Mouse (Mus musculus) megakaryocyte, embryonic 14.5 days (primary cell): ENCODE data around the gene Upk2. TPM values are rescaled to one million over a fixed set of nuclear protein-coding genes. Genes with fewer than 3 reads are reported as not detected.
"Not testable (repeated sequence)": the region's sequence is repeated elsewhere in the genome, so short reads cannot be mapped to it uniquely, and the experiment has no call there.

Experiments
- H3K27me3 ChIP-seq: replicated peaks from 2 replicates; pipeline ENCODE3; 2012; ENCODE audit warnings: inconsistent platforms
- H3K36me3 ChIP-seq: replicated peaks from 2 replicates; pipeline ENCODE3; 2012; ENCODE audit warnings: low read length, inconsistent platforms, mixed read lengths
- H3K4me1 ChIP-seq: 2 replicates; pipeline ENCODE4 v1.6.1; 2012; ENCODE audit warnings: inconsistent platforms
- H3K4me3 ChIP-seq: replicated peaks from 2 replicates; pipeline ENCODE3; 2012; ENCODE audit warnings: moderate library complexity, mild to moderate bottlenecking, inconsistent platforms
- H3K9me3 ChIP-seq: 2 replicates; pipeline ENCODE4 v1.6.1; 2012; ENCODE audit warnings: inconsistent platforms
- FLI1 ChIP-seq: IDR thresholded peaks from 2 replicates; pipeline ENCODE4 v1.6.1; 2012; ENCODE audit warnings: low read length, inconsistent platforms, mixed read lengths
- GATA1 ChIP-seq: IDR thresholded peaks from 3 replicates; pipeline ENCODE4 v1.6.1; 2012; ENCODE audit warnings: mixed read lengths, low read length, inconsistent platforms, borderline replicate concordance
- polyA plus RNA-seq: library from polyadenylated mRNA; stranded (reverse); fragments of >175 nt; gene quantifications from 2 replicates; pipeline ENCODE4 v1.2.3, GENCODE M21; 2012; ENCODE audit warnings: low replicate concordance; ENCODE audit not compliant: insufficient read depth

Upk2 gene
- polyA plus RNA-seq, 1 experiment = not detected

- TF ChIP-seq FLI1 (no peak), GATA1 (no peak)
- Histone ChIP-seq H3K27me3 (peaks cover 4% of the 10 kb centered on the region), H3K4me3 (no peak overlapping the region), H3K9me3 (no peaks in the 10 kb centered on the region), H3K4me1 (peaks cover 10% of the 10 kb centered on the region), H3K36me3 (no peaks in the 10 kb centered on the region)
Observed at GRCm38 (mm10) chr9:44423576-44423975, 31.2 kb downstream of the Upk2 start.

GRCm38 (mm10) chr9:44420280-44420898 lies 34.4 kb downstream of the Upk2 start:
- Histone ChIP-seq H3K4me1 (peaks cover 34% of the 10 kb centered on the region), H3K4me3 (no peak overlapping the region)

GRCm38 (mm10) chr9:44419730-44420129 lies 35.0 kb downstream of the Upk2 start:
- not testable (repeated sequence) for H3K27me3 ChIP-seq, H3K4me3 ChIP-seq, H3K9me3 ChIP-seq
- H3K4me1 ChIP-seq = peaks cover 34% of the 10 kb centered on the region
- peaks cover 15% of the 10 kb centered on the region for H3K36me3 ChIP-seq

More at GRCm38 (mm10) chr9:44420280-44420898, 34.4 kb downstream of the Upk2 start:
- no peaks in the 10 kb centered on the region for H3K9me3 ChIP-seq
- no peak for TF ChIP-seq FLI1
- no peak for TF ChIP-seq GATA1
- peaks cover 12% of the 10 kb centered on the region for H3K36me3 ChIP-seq
- no peaks in the 10 kb centered on the region for H3K27me3 ChIP-seq

- Histone ChIP-seq H3K4me1 (peaks cover 34% of the 10 kb centered on the region), H3K4me3 (peak within 1 kb of the TSS; percentile 100), H3K27me3 (no peaks in the 10 kb centered on the region), H3K36me3 (peaks cover 25% of the 10 kb centered on the region), H3K9me3 (no peaks in the 10 kb centered on the region)
- no peak for TF ChIP-seq GATA1
- no peak for TF ChIP-seq FLI1
Observed at GRCm38 (mm10) chr9:44418519-44419385, 36.0 kb downstream of the Upk2 start, which contains the start of gene Ccdc84. Ccdc84 (minus strand) TSS chr9:44418569.

GRCm38 (mm10) chr9:44417892-44418363 lies 36.8 kb downstream of the Upk2 start:
- H3K36me3 ChIP-seq = peaks cover 33% of the 10 kb centered on the region
- no peaks in the 10 kb centered on the region for H3K9me3 ChIP-seq
- H3K27me3 ChIP-seq = no peaks in the 10 kb centered on the region
- H3K4me3 ChIP-seq = peak overlapping the region; percentile 100
- TF ChIP-seq GATA1 = no peak
- TF ChIP-seq FLI1 = no peak
- H3K4me1 ChIP-seq = peaks cover 39% of the 10 kb centered on the region

- peaks cover 39% of the 10 kb centered on the region for H3K36me3 ChIP-seq
- no peaks in the 10 kb centered on the region for H3K27me3 ChIP-seq
- H3K4me1 ChIP-seq = peaks cover 45% of the 10 kb centered on the region
- no peak for TF ChIP-seq FLI1
- no peak for TF ChIP-seq GATA1
- no peaks in the 10 kb centered on the region for H3K9me3 ChIP-seq
- H3K4me3 ChIP-seq = peak overlapping the region; percentile 100
Observed at GRCm38 (mm10) chr9:44417156-44417891, 37.5 kb downstream of the Upk2 start.

- Histone ChIP-seq H3K27me3 (no peaks in the 10 kb centered on the region), H3K4me3 (peak overlapping the region; percentile 26), H3K9me3 (no peaks in the 10 kb centered on the region), H3K36me3 (peaks cover 76% of the 10 kb centered on the region), H3K4me1 (peaks cover 64% of the 10 kb centered on the region)
- TF ChIP-seq GATA1 (no peak), FLI1 (no peak)
Observed at GRCm38 (mm10) chr9:44412781-44413180, 42.0 kb downstream of the Upk2 start.

GRCm38 (mm10) chr9:44412306-44412705 lies 42.5 kb downstream of the Upk2 start:
- Histone ChIP-seq H3K9me3 (no peaks in the 10 kb centered on the region), H3K4me3 (no peak overlapping the region), H3K27me3 (no peaks in the 10 kb centered on the region), H3K36me3 (peaks cover 76% of the 10 kb centered on the region), H3K4me1 (peaks cover 61% of the 10 kb centered on the region)
- TF ChIP-seq GATA1 (no peak), FLI1 (no peak)

- Histone ChIP-seq H3K36me3 (peaks cover 76% of the 10 kb centered on the region), H3K27me3 (no peaks in the 10 kb centered on the region), H3K9me3 (no peaks in the 10 kb centered on the region), H3K4me3 (no peak overlapping the region), H3K4me1 (peaks cover 56% of the 10 kb centered on the region)
- no peak for TF ChIP-seq FLI1
- no peak for TF ChIP-seq GATA1
Observed at GRCm38 (mm10) chr9:44411601-44412130, 43.1 kb downstream of the Upk2 start.
